23 mouse cellular contexts compared by ENCODE assay signal in the genomic region with DNA sequence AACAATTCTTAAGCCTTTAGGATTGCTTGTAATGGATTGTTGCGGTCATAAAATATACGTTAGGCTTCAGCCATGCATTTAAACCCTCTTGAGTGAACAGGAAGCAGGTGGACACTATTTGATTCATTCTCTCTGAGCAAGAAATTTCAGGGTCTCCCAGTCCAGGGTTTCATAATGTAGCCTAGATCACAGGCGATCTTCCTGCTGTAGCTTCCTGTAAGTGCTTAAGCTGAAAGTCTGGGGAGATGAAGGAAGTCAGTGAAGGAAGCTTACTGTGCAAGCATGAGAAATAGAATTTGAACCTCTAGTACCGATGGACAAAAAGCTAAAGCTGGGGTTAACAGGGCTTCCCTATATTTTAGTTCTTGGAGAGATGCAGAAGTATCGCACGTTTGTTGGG. TPM values are rescaled to one million over a fixed set of nuclear protein-coding genes. Genes with fewer than 3 reads are reported as not detected.
DNase-seq lines count a peak whose midpoint lies in the region; ATAC-seq and TF ChIP-seq lines count a peak whose summit lies in the region.
"Had no signal": no experiment of that assay in that cellular context is flagged by ENCODE, and none has a peak within 500 bp of the region (broad histone marks: within the 10 kb centered on the region; RNA-seq: fewer than 3 reads in every experiment).

No protein-coding gene starts in this region.

- H3K27ac ChIP-seq in gastrocnemius, adult 2 months, result peak overlapping the region; percentile 46; the same call in 1 of the 2 replicates
- H3K27ac ChIP-seq in macrophage, result peak overlapping the region; percentile 15; the same call in 1 of the 2 replicates
- no peak overlapping the region for H3K27ac ChIP-seq in embryonic facial prominence, embryonic 10.5 days (replicated peaks)
- no peak overlapping the region for H3K27ac ChIP-seq in midbrain, embryonic 16.5 days (ENCODE audit: low read length)
- H3K27ac ChIP-seq: embryonic facial prominence, embryonic 12.5 days; heart, embryonic 15.5 days; hindbrain, embryonic 10.5 days; hindbrain, embryonic 15.5 days had no signal

- peaks cover 98% of the 10 kb centered on the region for H3K79me2 ChIP-seq in macrophage (ENCODE audit: inconsistent target)

- no peak for ATAC-seq in midbrain, embryonic 16.5 days
- ATAC-seq: forebrain, embryonic 16.5 days; intestine, embryonic 16.5 days had no signal

- H3K4me3 ChIP-seq in gastrocnemius, adult 2 months, result no peak overlapping the region
- H3K4me3 ChIP-seq in macrophage (ENCODE audit: inconsistent target), result no peak overlapping the region
- H3K4me3 ChIP-seq in embryonic facial prominence, embryonic 10.5 days, result no peak overlapping the region
- H3K4me3 ChIP-seq in midbrain, embryonic 16.5 days (ENCODE audit: low read depth, low read length), result no peak overlapping the region
- H3K4me3 ChIP-seq: embryonic facial prominence, embryonic 12.5 days; heart, embryonic 15.5 days; hindbrain, embryonic 10.5 days; hindbrain, embryonic 15.5 days had no signal

- no peak overlapping the region for H3K9ac ChIP-seq in midbrain, embryonic 16.5 days (ENCODE audit: low read depth, low read length)
- H3K9ac ChIP-seq: embryonic facial prominence, embryonic 12.5 days; heart, embryonic 15.5 days; hindbrain, embryonic 15.5 days had no signal

- 19% methylated on average over 6 of the region's 6 CpGs for WGBS in macrophage (ENCODE audit: missing documents)
- WGBS in embryonic facial prominence, embryonic 10.5 days, result 87% methylated on average over 6 of the region's 6 CpGs
- 86% methylated on average over 6 of the region's 6 CpGs for WGBS in midbrain, embryonic 16.5 days

- no peak for DNase-seq in gastrocnemius, adult 2 months
- no peak for DNase-seq in gastrocnemius, postnatal 25 days
- DNase-seq in c-Kit-positive CD71-negative TER-119-negative erythroid progenitor cells, embryonic 14.5 days (ENCODE audit: low read depth), result peak; percentile 16
- DNase-seq in embryonic facial prominence, embryonic 10.5 days (ENCODE audit: low spot score), result no peak
- DNase-seq in cerebellum, postnatal 25 days, result no peak
- DNase-seq: adrenal gland, adult 8-10 months; adrenal gland, postnatal 36 days; cerebellum, adult 11-12 months; cerebellum, adult 9-10 months; cerebellum, postnatal 36 days; embryo, embryonic 11 days; gastrocnemius, postnatal 14 days; heart, adult 18-20 months; heart, postnatal 14 days had no signal

- H3K36me3 ChIP-seq in macrophage (ENCODE audit: inconsistent target), result no peaks in the 10 kb centered on the region
- peaks cover 5% of the 10 kb centered on the region; the same call in 1 of the 2 replicates for H3K36me3 ChIP-seq in embryonic facial prominence, embryonic 10.5 days (replicated peaks)
- no peaks in the 10 kb centered on the region for H3K36me3 ChIP-seq in midbrain, embryonic 16.5 days (ENCODE audit: control insufficient read depth, insufficient read depth, low read length)
- H3K36me3 ChIP-seq: embryonic facial prominence, embryonic 12.5 days; heart, embryonic 15.5 days; hindbrain, embryonic 15.5 days had no signal

- no peak overlapping the region for H3K4me2 ChIP-seq in midbrain, embryonic 16.5 days (ENCODE audit: low read length)
- H3K4me2 ChIP-seq: embryonic facial prominence, embryonic 12.5 days; heart, embryonic 11.5 days; heart, embryonic 15.5 days; hindbrain, embryonic 15.5 days had no signal

- no peak for TF ChIP-seq CTCF in gastrocnemius, adult 2 months (IDR thresholded peaks at IDR 0.05)

- no peaks in the 10 kb centered on the region for H3K9me3 ChIP-seq in embryonic facial prominence, embryonic 10.5 days
- no peaks in the 10 kb centered on the region for H3K9me3 ChIP-seq in midbrain, embryonic 16.5 days (replicated peaks; ENCODE audit: control insufficient read depth, low read length, poor library complexity, severe bottlenecking)
- H3K9me3 ChIP-seq: embryonic facial prominence, embryonic 12.5 days; heart, embryonic 15.5 days; hindbrain, embryonic 10.5 days; hindbrain, embryonic 15.5 days had no signal

- H3K4me1 ChIP-seq in embryonic facial prominence, embryonic 10.5 days, result peaks cover 22% of the 10 kb centered on the region
- H3K4me1 ChIP-seq in midbrain, embryonic 16.5 days (ENCODE audit: control insufficient read depth, insufficient read depth, low read length), result no peaks in the 10 kb centered on the region

- H3K27me3 ChIP-seq in embryonic facial prominence, embryonic 10.5 days (replicated peaks; ENCODE audit: low read depth, poor library complexity, severe bottlenecking), result no peaks in the 10 kb centered on the region
- H3K27me3 ChIP-seq in midbrain, embryonic 16.5 days (ENCODE audit: control insufficient read depth, insufficient read depth, low read depth, low read length), result no peaks in the 10 kb centered on the region
- H3K27me3 ChIP-seq: embryonic facial prominence, embryonic 12.5 days; heart, embryonic 15.5 days; hindbrain, embryonic 15.5 days had no signal

- intact Hi-C loops in gastrocnemius, adult 2 months (cut with DNase I), result no loop called here

RNA-seq across cellular contexts. Expression of gene Jarid2, which starts 38.5 kb away (rescaled TPM):
- total RNA-seq in gastrocnemius, adult 2 months (2021), result 10 to 100 TPM; 26.0 to 29.0 TPM
- 10 to 100 TPM; 23.0 to 27.5 TPM for total RNA-seq in gastrocnemius, postnatal 25 days (2021)
- total RNA-seq in macrophage (2018; cell fraction: chromatin; rRNA removed), result 100 to 1,000 TPM in 5 of 26 experiments, 10 to 100 TPM in 21; 49.8 to 237 (median 70.5) TPM
- total RNA-seq in macrophage (2018; cell fraction: cytosol; rRNA removed), result 10 to 100 TPM in 19 of 26 experiments, 1 to 10 TPM in 7; 7.7 to 34.1 (median 13.2) TPM
- 100 to 1,000 TPM in 3 of 26 experiments, 10 to 100 TPM in 23; 40.2 to 196 (median 59.1) TPM for total RNA-seq in macrophage (2018; cell fraction: nucleus; rRNA removed)
- polyA plus RNA-seq in macrophage (2018), result 8.4 to 10.6 TPM (median 10.0 TPM) in 3 replicates
- 54.9 and 59.4 TPM in 2 replicates for polyA plus RNA-seq in embryonic facial prominence, embryonic 10.5 days (2016; fragmentation: Nextera tagmentation; extraction: Ambion mirVana)
- 36.6 and 44.6 TPM in 2 replicates for polyA plus RNA-seq in midbrain, embryonic 16.5 days (2015; fragmentation: Nextera tagmentation; extraction: Ambion mirVana)

Comparison
In these comparisons a context has a peak if more than half of its experiments do, and no peak if none do; other contexts are left out.
1. H3K27ac ChIP-seq: peak in gastrocnemius, adult 2 months (single experiment) and macrophage (single experiment); none in embryonic facial prominence, embryonic 10.5 days (single experiment) and midbrain, embryonic 16.5 days (single experiment).